Mouse (Mus musculus) adrenal gland, postnatal 4 days (tissue): ENCODE data around the gene Ppfia3. TPM values are rescaled to one million over a fixed set of nuclear protein-coding genes. Genes with fewer than 3 reads are reported as not detected.
"Not testable (repeated sequence)": the region's sequence is repeated elsewhere in the genome, so short reads cannot be mapped to it uniquely, and the experiment has no call there.

Source experiments
- DNase-seq, 2 experiments: peaks; one replicate each; pipeline ENCODE4 v3.0.0; 2021 to 2022; ENCODE audit warnings: low spot score in 2 of 2, mixed read lengths in 2 of 2
- long read RNA-seq, 2 experiments: library from polyadenylated mRNA; stranded (forward); transcript quantifications; one replicate each; pipeline ENCODE4 v2.0.0; 2021
- total RNA-seq, 2 experiments: library from RNA; stranded (reverse); gene quantifications; 2 replicates each; pipeline ENCODE4 v1.2.3; 2021

The Ppfia3 gene
- 1 to 10 TPM; 4.7 to 6.9 TPM for total RNA-seq
- long read RNA-seq, experiment 1, full-length matches to known transcripts = 1 of 2 reads
- long read RNA-seq, experiment 1, partial matches to known transcripts = 0 of 2 reads
- long read RNA-seq, experiment 1, other reads (novel, unspliced or antisense) = 1 of 2 reads
- long read RNA-seq, experiment 2, partial matches to known transcripts = 1 of 3 reads
- long read RNA-seq, experiment 2, other reads (novel, unspliced or antisense) = 2 of 3 reads

DNA sequence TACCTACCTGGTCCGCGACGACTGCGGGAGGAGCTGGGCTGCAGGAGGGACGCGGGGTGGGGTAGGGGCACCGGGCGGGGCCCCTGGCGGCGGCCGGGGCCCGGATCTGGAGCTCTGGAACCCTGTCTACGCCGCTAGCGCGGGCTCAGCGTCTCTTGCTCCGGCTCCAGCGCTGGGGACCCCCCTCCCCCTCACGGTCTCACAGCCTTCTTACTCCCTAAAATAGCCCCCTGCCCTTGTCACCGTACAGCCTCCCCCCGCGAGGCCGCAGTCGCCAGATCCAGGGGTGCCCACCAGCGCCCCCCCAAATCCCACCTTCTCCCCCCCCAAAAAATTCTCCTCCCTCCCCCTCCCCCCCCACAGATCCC is at the start of gene Ppfia3:
Gene Ppfia3 (minus strand): TSS at position 368 of the 368 bp plus-strand sequence.
- DNase-seq = no peak

GRCm38 (mm10) chr7:45415636-45416035 is 48.8 kb upstream of the Ppfia3 start:
- DNase-seq = no peak

GRCm38 (mm10) chr7:45414740-45415224 is 48.0 kb upstream of the Ppfia3 start:
- no peak for DNase-seq

- no peak for DNase-seq
Measured at GRCm38 (mm10) chr7:45413864-45414739, 47.3 kb upstream of the Ppfia3 start.

DNA sequence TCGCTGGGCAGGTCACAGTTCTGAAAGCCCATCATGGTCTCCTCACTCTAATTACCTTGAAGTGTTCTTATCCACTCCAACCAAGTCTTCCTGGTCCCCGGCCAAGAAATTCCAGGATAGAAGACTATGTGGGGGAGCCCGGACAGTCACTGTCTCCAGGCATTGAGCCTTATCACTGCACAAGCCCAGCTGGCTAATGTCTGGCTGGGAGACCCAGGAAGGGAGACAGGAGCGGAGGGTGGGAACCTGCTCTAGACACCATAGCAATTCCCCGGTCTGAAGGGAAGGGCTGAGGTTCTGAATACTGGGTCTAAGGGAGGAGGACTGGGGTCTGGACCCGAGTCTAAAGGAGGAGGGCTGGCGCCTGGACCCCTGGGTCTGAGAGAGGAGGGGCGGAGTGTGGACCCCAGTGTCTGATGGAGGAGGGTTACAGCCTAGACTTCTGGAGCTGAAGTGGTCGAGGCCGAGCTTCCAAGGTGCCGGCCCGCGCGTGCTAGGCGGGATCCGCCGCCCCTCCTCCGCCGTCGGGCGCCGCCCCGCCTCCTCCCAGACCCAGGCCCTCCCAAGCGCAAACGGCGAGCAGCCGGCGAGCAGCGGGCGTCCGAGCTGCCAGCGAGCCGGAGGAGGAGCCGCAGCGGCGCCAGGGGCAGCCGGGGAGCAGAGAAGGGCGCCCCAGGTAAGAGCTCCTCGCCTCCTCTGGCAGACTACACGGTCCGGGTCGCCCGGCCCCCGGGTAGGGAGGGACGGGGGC is 46.5 kb upstream of the Ppfia3 start, which contains the start of gene Ntf5:
Gene Ntf5 (plus strand): TSS at position 583 of the 751 bp plus-strand sequence.
- no peak for DNase-seq

GRCm38 (mm10) chr7:45412421-45412820 is 45.6 kb upstream of the Ppfia3 start:
- DNase-seq = no peak

- DNase-seq = no peak
Measured at GRCm38 (mm10) chr7:45409497-45410163, 42.8 kb upstream of the Ppfia3 start.

DNA sequence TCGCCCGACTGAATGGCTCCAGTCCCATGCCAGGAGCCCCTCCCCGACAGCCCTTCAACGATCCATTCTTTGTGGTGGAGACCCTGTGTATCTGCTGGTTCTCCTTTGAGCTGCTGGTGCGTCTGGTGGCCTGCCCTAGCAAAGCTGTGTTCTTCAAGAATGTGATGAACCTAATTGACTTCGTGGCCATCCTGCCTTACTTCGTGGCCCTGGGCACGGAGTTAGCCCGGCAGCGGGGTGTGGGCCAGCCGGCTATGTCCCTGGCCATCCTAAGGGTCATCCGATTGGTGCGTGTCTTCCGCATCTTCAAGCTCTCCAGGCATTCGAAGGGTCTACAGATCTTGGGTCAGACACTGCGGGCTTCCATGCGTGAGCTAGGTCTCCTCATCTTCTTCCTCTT is 42.1 kb upstream of the Ppfia3 start:
- DNase-seq = no peak

DNA sequence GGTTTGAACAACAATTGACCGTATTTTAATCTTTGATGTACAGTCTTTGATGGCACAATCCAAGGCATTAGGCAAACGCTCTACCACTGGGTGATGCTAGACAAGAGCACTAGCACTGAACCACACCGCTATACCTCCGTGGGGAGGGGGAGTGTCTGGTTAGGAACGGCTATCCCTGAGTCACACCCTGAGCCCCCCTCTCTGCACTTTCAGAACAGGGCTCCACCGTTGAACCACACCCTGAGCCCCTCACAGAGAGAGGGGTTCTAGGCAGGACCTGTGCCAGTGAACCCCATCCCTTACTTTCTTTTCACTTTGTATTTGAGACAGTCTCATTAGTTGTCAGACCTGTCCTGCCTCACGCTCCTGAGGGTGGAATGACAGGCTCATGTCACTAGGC is 41.5 kb upstream of the Ppfia3 start:
- no peak for DNase-seq

DNA sequence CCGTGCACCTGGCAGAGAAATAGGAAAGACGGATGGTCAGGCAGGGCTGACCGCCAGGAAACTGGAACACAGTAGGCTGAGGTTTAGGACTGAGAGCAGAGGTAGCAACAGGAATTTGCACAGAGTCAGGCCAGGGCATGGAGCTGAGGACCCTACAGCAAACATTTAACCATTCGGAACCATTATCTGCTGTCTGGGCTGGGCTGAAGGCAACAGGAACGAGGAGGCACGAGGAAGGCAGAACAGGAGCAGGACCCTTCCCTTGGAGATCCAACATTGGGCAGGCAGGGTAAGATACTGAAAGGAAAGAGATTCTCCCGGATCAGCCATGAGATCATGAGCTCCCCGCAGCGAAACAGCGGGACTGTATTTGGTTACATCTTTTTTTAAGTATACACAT is 41.0 kb upstream of the Ppfia3 start:
- DNase-seq = no peak

GRCm38 (mm10) chr7:45406157-45407156 is 39.6 kb upstream of the Ppfia3 start:
- DNase-seq = no peak

GRCm38 (mm10) chr7:45405091-45406075 is 38.6 kb upstream of the Ppfia3 start, which contains the start of gene Kcna7:
Gene Kcna7 (plus strand): TSS chr7:45405653.
- peak; percentile 47 to 50 for DNase-seq

- no peak for DNase-seq
Measured at GRCm38 (mm10) chr7:45403532-45404261, 36.9 kb upstream of the Ppfia3 start.

GRCm38 (mm10) chr7:45401521-45402085 is 34.8 kb upstream of the Ppfia3 start:
- no peak for DNase-seq

GRCm38 (mm10) chr7:45396787-45397186 is 30.0 kb upstream of the Ppfia3 start:
- DNase-seq = no peak

- not testable (repeated sequence) for DNase-seq
Measured at GRCm38 (mm10) chr7:45396337-45396775, 29.5 kb upstream of the Ppfia3 start.
